Mouse (Mus musculus): ENCODE data around the gene Zfhx2.

DNA sequence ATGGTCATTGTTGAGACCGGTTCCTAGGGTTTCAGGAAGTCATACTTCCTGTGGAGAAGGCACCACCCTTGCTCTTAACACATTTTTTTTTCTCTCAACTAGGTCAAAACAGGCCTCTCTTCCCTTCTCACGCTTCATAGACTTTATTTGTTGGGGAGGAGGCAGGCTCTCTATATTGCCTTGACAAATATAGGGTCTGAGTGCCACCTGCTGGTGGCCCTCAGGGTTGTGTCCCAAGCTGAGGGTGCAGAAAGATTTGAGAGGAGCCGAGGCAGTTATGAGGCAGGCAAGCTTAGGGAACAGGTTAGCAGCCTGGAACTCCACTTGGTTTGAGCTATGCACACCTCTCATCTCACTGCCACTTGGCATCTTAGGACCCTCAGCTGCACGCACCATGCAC lies 5.9 kb upstream of the Zfhx2 start:
- TF ChIP-seq CTCF (IDR thresholded peaks at IDR 0.05; ENCODE audit: borderline replicate concordance, control insufficient read depth, extremely low read depth, insufficient read depth, low read length, poor library complexity) (peak; percentile 48; the same call in 1 of the 2 replicates), POLR2A (IDR thresholded peaks at IDR 0.05; ENCODE audit: control insufficient read depth, extremely low read depth, insufficient read depth, low read length, poor library complexity) (no peak)
